Mouse (Mus musculus) liver, postnatal 0 days (tissue): ENCODE data around the gene Adgb. TPM values are rescaled to one million over a fixed set of nuclear protein-coding genes. Genes with fewer than 3 reads are reported as not detected.

ENCODE experiments used
- ATAC-seq: fragments of 200-750 bp; cut with Nextera tagmentation; 2 replicates; pipeline ENCODE4 v1.8.0; 2017; ENCODE audit warnings: mild to moderate bottlenecking, moderate library complexity
- DNase-seq: peaks from one replicate; pipeline ENCODE4 v3.0.0-alpha.2; 2016
- H3K27ac ChIP-seq: fragments of 300-500 bp; sonication (generic); 2 replicates; pipeline ENCODE4 v1.5.1; 2014; ENCODE audit warnings: antibody characterized with exemption, moderate library complexity, mild to moderate bottlenecking, low read depth
- H3K27me3 ChIP-seq: fragments of 300-500 bp; sonication (generic); 2 replicates; pipeline ENCODE4 v1.6.1; 2014; ENCODE audit warnings: low read length, control low read depth, mixed read lengths; ENCODE audit not compliant: insufficient read depth
- H3K36me3 ChIP-seq: fragments of 300-500 bp; sonication (generic); replicated peaks from 2 replicates; pipeline ENCODE4 v1.6.1; 2014; ENCODE audit warnings: mild to moderate bottlenecking, control low read depth, low read length, moderate library complexity, mixed read lengths; ENCODE audit not compliant: insufficient read depth
- H3K4me1 ChIP-seq: fragments of 300-500 bp; sonication (generic); 2 replicates; pipeline ENCODE4 v1.6.1; 2014; ENCODE audit warnings: antibody characterized with exemption, mild to moderate bottlenecking, control low read depth; ENCODE audit not compliant: insufficient read depth
- H3K4me2 ChIP-seq: fragments of 300-500 bp; sonication (generic); 2 replicates; pipeline ENCODE4 v1.6.1; 2014; ENCODE audit warnings: low read depth, mild to moderate bottlenecking, low read length, moderate library complexity, mixed read lengths
- H3K4me3 ChIP-seq: fragments of 300-500 bp; sonication (generic); 2 replicates; pipeline ENCODE4 v1.5.1; 2014; ENCODE audit warnings: low read depth, low read length
- H3K9ac ChIP-seq: fragments of 300-500 bp; sonication (generic); replicated peaks from 2 replicates; pipeline ENCODE4 v1.6.1; 2014; ENCODE audit warnings: mild to moderate bottlenecking, moderate library complexity
- H3K9me3 ChIP-seq: fragments of 300-500 bp; sonication (generic); 2 replicates; pipeline ENCODE4 v1.6.1; 2016; ENCODE audit warnings: mild to moderate bottlenecking, control low read depth, low read length, mixed read lengths
- CTCF ChIP-seq: sonication (generic); IDR thresholded peaks from 2 replicates; pipeline ENCODE4 v1.5.1; 2016; ENCODE audit warnings: antibody characterized with exemption, low read depth
- EP300 ChIP-seq: IDR thresholded peaks from 2 replicates; pipeline ENCODE4 v1.6.1; 2016; ENCODE audit warnings: antibody characterized with exemption, low read depth, mild to moderate bottlenecking
- WGBS: fragments of 180-500 bp; shearing (Covaris S2); extraction: QIAGEN DNeasy Blood & Tissue Kit; methylation state at CpG from one replicate; pipeline ENCODE4 v1.1.7; 2014; ENCODE audit not compliant: insufficient replicate concordance; 5-methylcytosine and 5-hydroxymethylcytosine counted together
- polyA plus RNA-seq: library from polyadenylated mRNA; unstranded; fragments of >200 nt; fragmentation: Nextera tagmentation; extraction: Ambion mirVana; gene quantifications from 2 replicates; pipeline ENCODE4 v1.2.1, GENCODE M21; 2015

The Adgb gene
- polyA plus RNA-seq, 1 experiment from 2014 or later: 0.81 TPM

DNA sequence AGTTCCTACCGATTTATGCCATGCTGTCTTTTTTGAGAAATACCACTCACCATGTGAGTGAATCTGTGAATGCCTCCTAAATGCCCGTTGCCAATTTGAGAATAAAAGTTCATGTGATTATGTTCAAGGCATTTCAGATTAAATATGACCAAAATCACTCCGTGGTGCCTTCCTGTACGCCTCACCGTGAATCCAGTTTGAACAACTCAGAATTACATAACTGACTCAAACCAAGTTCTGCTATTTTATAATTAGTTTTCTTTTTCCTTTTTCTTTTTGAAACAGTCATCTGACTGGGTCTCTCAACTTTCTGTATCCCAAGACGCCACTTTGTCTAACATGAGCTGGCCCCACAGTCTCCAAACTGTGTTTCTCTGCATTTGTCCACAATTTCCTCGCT lies 43.1 kb downstream of the Adgb start:
- Histone ChIP-seq H3K4me3 (no peak overlapping the region), H3K9me3 (no peaks in the 10 kb centered on the region), H3K9ac (no peak overlapping the region), H3K4me2 (no peak overlapping the region), H3K27me3 (no peaks in the 10 kb centered on the region), H3K4me1 (no peaks in the 10 kb centered on the region), H3K36me3 (no peaks in the 10 kb centered on the region), H3K27ac (peak overlapping the region; percentile 45; the same call in 1 of the 2 replicates)
- TF ChIP-seq CTCF: no peak
- no peak for TF ChIP-seq EP300
- ATAC-seq (no peak), DNase-seq (no peak)
- 62% methylated on average over 7 of the region's 7 CpGs for WGBS

DNA sequence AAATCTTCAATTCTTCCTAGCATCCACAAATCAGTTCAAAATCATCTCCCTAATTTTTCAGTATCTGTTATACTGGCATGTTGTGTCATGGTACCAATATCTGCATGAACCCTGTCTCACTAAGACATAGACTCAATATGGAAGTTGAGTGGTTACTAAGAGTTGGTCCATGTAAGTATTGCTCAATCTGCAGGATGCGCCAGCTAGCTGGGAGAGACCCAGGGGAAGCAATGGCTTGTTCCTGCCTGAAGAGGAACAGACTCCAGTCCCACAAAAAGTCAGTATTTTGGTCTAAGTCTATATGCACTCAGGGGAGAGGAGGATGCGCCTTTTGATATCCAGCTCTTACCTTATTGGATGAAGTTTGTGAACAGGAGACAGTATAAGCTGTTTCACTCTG lies 47.7 kb downstream of the Adgb start:
- Histone ChIP-seq H3K9ac (no peak overlapping the region), H3K9me3 (no peaks in the 10 kb centered on the region), H3K27ac (no peak overlapping the region), H3K4me1 (no peaks in the 10 kb centered on the region), H3K27me3 (no peaks in the 10 kb centered on the region), H3K4me2 (no peak overlapping the region), H3K4me3 (no peak overlapping the region), H3K36me3 (no peaks in the 10 kb centered on the region)
- DNase-seq: no peak
- 75% methylated on average over 2 of the region's 2 CpGs for WGBS
- no peak for ATAC-seq
- no peak for TF ChIP-seq CTCF
- TF ChIP-seq EP300: no peak

DNA sequence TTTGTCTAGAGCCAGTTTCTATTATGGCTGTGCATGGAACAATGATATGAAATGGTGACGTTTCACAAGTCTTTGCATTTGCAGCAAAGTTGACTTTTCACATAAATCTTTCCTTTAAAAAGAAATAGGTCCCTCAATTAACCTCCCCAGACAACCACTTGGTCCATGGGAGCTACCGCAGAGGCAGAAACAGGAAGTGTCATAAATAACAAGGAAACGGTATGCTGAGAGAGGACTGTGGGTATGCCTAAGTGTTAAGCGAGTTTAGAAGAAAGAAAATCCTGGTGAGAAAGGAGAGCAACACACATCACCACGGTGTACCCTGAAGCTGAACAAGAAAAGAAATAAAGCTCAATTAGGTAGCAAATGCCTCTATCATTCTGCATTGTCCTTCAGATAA lies 61.1 kb downstream of the Adgb start:
- H3K27me3 ChIP-seq: no peaks in the 10 kb centered on the region
- no peak overlapping the region for H3K27ac ChIP-seq
- DNase-seq (no peak), ATAC-seq (no peak)
- WGBS: 27% methylated on average over 5 of the region's 5 CpGs
- no peaks in the 10 kb centered on the region for H3K9me3 ChIP-seq
- no peak overlapping the region for H3K9ac ChIP-seq
- H3K36me3 ChIP-seq: no peaks in the 10 kb centered on the region
- no peak overlapping the region for H3K4me2 ChIP-seq
- no peak overlapping the region for H3K4me3 ChIP-seq
- no peaks in the 10 kb centered on the region for H3K4me1 ChIP-seq
- no peak for TF ChIP-seq EP300

DNA sequence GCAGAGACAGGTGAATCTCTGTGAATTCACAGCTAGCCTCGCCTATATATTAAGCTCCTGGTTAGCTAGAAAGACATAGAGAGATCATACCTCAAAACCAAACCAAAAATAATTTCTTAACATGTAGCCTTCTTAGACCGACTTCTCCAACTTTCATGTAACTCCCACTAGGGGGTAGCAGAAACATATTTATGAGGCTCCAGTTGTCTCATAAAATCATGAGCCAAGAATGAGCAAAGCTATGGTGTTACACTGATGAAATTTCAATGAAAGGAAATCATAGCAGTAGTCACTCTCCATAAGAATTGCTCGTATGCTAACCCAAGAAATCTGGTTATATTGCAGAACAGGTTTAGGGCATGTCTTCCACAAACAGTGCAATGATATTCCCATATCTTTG lies 64.0 kb downstream of the Adgb start:
- no peaks in the 10 kb centered on the region for H3K9me3 ChIP-seq
- H3K4me3 ChIP-seq: no peak overlapping the region
- DNase-seq (no peak), ATAC-seq (peak; percentile 35; the same call in 1 of the 2 replicates)
- no peaks in the 10 kb centered on the region for H3K4me1 ChIP-seq
- no peak overlapping the region for H3K27ac ChIP-seq
- H3K27me3 ChIP-seq: no peaks in the 10 kb centered on the region
- H3K9ac ChIP-seq: no peak overlapping the region
- TF ChIP-seq CTCF: peak; percentile 72
- TF ChIP-seq EP300: no peak
- 14% methylated on average over 3 of the region's 3 CpGs for WGBS
- H3K36me3 ChIP-seq: no peaks in the 10 kb centered on the region
- H3K4me2 ChIP-seq: no peak overlapping the region

DNA sequence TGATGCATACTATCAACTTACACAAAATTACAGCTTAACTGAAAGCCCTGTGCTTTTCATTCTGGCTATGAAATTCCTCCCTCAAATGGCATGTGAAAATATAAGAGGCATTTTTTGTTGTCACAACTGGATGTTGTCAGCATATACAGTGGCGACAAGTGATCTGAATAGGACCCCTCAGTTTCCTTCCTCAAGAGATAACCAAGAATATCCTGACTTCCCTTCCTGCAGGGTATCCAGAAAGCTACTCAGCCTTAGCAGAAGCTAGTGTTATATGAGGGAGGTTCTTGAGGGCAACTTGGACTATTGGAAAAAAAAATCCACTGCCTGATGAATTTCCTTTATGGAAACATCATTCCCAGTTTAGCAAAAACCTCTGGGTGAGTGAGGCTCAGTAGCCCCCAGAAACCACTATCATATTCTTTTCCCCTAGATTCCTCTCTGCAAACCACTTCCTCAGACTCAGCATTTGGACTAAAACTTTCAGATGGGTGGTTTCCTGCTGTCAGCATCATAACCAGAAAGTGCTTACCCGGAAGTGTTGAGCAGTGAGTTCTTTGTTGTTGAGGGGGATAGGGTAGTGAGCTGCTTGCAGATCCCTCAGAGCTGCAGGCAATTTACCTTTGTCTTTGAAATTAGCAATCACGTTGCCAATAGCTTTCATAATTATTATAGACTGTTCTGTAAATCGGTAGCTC lies 76.2 kb downstream of the Adgb start:
- Histone ChIP-seq H3K4me3 (no peak overlapping the region), H3K9ac (no peak overlapping the region), H3K36me3 (no peaks in the 10 kb centered on the region), H3K4me2 (no peak overlapping the region), H3K4me1 (no peaks in the 10 kb centered on the region), H3K9me3 (no peaks in the 10 kb centered on the region), H3K27ac (peak overlapping the region; percentile 16; the same call in 1 of the 2 replicates), H3K27me3 (no peaks in the 10 kb centered on the region)
- 30% methylated on average over 4 of the region's 4 CpGs for WGBS
- DNase-seq (no peak), ATAC-seq (peak; percentile 58)
- TF ChIP-seq CTCF (no peak), EP300 (no peak)

DNA sequence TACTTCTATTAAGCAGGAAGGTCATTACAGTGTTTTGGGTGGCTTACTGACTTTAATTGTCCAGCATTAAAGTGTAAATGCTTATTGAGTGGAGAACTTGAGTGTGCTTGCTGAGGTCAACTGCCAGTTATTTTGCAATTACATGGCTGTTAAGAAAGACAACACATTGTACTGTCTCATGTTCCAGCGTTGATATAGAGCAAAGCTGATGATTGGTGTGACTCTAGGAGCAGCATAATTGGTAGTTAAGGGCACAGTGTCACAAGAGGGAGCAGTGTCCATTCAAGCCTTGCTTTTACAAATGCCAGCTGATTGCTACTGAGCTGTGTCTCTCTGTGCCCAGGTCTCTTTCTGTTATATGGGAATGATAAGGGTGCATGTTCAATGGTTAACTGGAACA lies 97.5 kb downstream of the Adgb start:
- Histone ChIP-seq H3K4me1 (no peaks in the 10 kb centered on the region), H3K27me3 (no peaks in the 10 kb centered on the region), H3K9me3 (no peaks in the 10 kb centered on the region), H3K9ac (no peak overlapping the region), H3K36me3 (no peaks in the 10 kb centered on the region), H3K4me3 (no peak overlapping the region), H3K4me2 (no peak overlapping the region), H3K27ac (no peak overlapping the region)
- TF ChIP-seq CTCF (no peak), EP300 (no peak)
- DNase-seq: no peak
- no peak for ATAC-seq
- whole genome bisulfite sequencing: 48% methylated on average over 1 of the region's 1 CpGs
